Mouse (Mus musculus) C2C12 (cell line): Measurements from ENCODE around the gene Fiz1.

Experiments used
- MYOD1 ChIP-seq: IDR thresholded peaks from one replicate; pipeline ENCODE4 v1.6.1; 2011; ENCODE audit warnings: low read depth; ENCODE audit not compliant: control insufficient read depth, insufficient read length
- USF1 ChIP-seq: IDR thresholded peaks from one replicate; pipeline ENCODE4 v1.6.1; 2011; ENCODE audit warnings: low read depth, mild to moderate bottlenecking, control low read depth, moderate library complexity

GRCm38 (mm10) chr7:5052931-5053343 lies 38.4 kb upstream of the Fiz1 start:
- TF ChIP-seq USF1 (no peak), MYOD1 (no peak)
